Mouse (Mus musculus) kidney, postnatal 14 days (tissue): ENCODE measurements around the gene Slc35d3.

Experiments used
- DNase-seq: peaks from one replicate; pipeline ENCODE4 v3.0.0; 2022; ENCODE audit warnings: mixed read lengths

The Slc35d3 gene

GRCm38 (mm10) chr10:19831072-19831849 is 20.0 kb downstream of the Slc35d3 start:
- DNase-seq, result no peak

- no peak for DNase-seq
Measured at GRCm38 (mm10) chr10:19820986-19821385, 30.3 kb downstream of the Slc35d3 start.

GRCm38 (mm10) chr10:19818723-19819355 is 32.4 kb downstream of the Slc35d3 start:
- DNase-seq, result no peak

GRCm38 (mm10) chr10:19815371-19815770 is 35.9 kb downstream of the Slc35d3 start:
- peak; percentile 1 for DNase-seq

GRCm38 (mm10) chr10:19811436-19812172 is 39.7 kb downstream of the Slc35d3 start:
- DNase-seq, result peak; percentile 10

GRCm38 (mm10) chr10:19804763-19805162 is 46.5 kb downstream of the Slc35d3 start:
- no peak for DNase-seq

- no peak for DNase-seq
Measured at GRCm38 (mm10) chr10:19802958-19803357, 48.3 kb downstream of the Slc35d3 start.
